Mouse (Mus musculus) layer of hippocampus, adult 2 months (tissue): ENCODE results near the gene Chchd6. TPM values are rescaled to one million over a fixed set of nuclear protein-coding genes. Genes with fewer than 3 reads are reported as not detected.

Source experiments
- DNase-seq, 2 experiments: peaks; one replicate each; pipeline ENCODE4 v3.0.0; 2022; ENCODE audit warnings: low spot score in 2 of 2
- H3K27ac ChIP-seq: fragments of 200-600 bp; 2 replicates; pipeline ENCODE4 v1.8.1; 2022
- H3K4me3 ChIP-seq: fragments of 200-600 bp; 2 replicates; pipeline ENCODE4 v1.8.1; 2022; ENCODE audit warnings: mild to moderate bottlenecking
- CTCF ChIP-seq: fragments of 200-600 bp; conservative IDR thresholded peaks from 2 replicates; pipeline ENCODE4 v1.8.1; 2022; ENCODE audit warnings: antibody characterized with exemption, mild to moderate bottlenecking, moderate library complexity
- total RNA-seq, 2 experiments: library from RNA; stranded (reverse); gene quantifications; 2 replicates each; pipeline ENCODE4 v1.2.3; 2021

Chchd6 gene
- total RNA-seq, 2 experiments from 2014 or later = 61.4 to 71.1 TPM

- DNase-seq = no peak
- H3K27ac ChIP-seq = no peak overlapping the region
Measured at GRCm38 (mm10) chr6:89448736-89449135, 146.7 kb downstream of the Chchd6 start.

GRCm38 (mm10) chr6:89440671-89441070 lies 154.8 kb downstream of the Chchd6 start:
- DNase-seq = no peak
- Histone ChIP-seq H3K27ac (no peak overlapping the region), H3K4me3 (no peak overlapping the region)
- TF ChIP-seq CTCF = no peak

More at GRCm38 (mm10) chr6:89448736-89449135, 146.7 kb downstream of the Chchd6 start:
- TF ChIP-seq CTCF = no peak
- no peak overlapping the region for H3K4me3 ChIP-seq

- no peak for DNase-seq
- no peak overlapping the region for H3K4me3 ChIP-seq
- no peak for TF ChIP-seq CTCF
- no peak overlapping the region for H3K27ac ChIP-seq
Measured at GRCm38 (mm10) chr6:89431920-89432482, 163.5 kb downstream of the Chchd6 start.

- no peak overlapping the region for H3K27ac ChIP-seq
- TF ChIP-seq CTCF = no peak
Measured at GRCm38 (mm10) chr6:89430749-89431148, 164.7 kb downstream of the Chchd6 start.

GRCm38 (mm10) chr6:89428661-89429375 lies 166.6 kb downstream of the Chchd6 start:
- no peak for DNase-seq
- H3K4me3 ChIP-seq = no peak overlapping the region
- TF ChIP-seq CTCF = no peak
- H3K27ac ChIP-seq = no peak overlapping the region

More at GRCm38 (mm10) chr6:89430749-89431148, 164.7 kb downstream of the Chchd6 start:
- DNase-seq = no peak
- no peak overlapping the region for H3K4me3 ChIP-seq

- H3K4me3 ChIP-seq = no peak overlapping the region
Measured at GRCm38 (mm10) chr6:89424461-89424860, 171.0 kb downstream of the Chchd6 start.

GRCm38 (mm10) chr6:89422621-89423020 lies 172.8 kb downstream of the Chchd6 start:
- TF ChIP-seq CTCF = no peak
- no peak overlapping the region for H3K27ac ChIP-seq
- H3K4me3 ChIP-seq = no peak overlapping the region
- no peak for DNase-seq

More at GRCm38 (mm10) chr6:89424461-89424860, 171.0 kb downstream of the Chchd6 start:
- TF ChIP-seq CTCF = no peak
- DNase-seq = no peak
- no peak overlapping the region for H3K27ac ChIP-seq

GRCm38 (mm10) chr6:89421922-89422321 lies 173.5 kb downstream of the Chchd6 start:
- H3K27ac ChIP-seq = no peak overlapping the region
- DNase-seq = no peak
- no peak for TF ChIP-seq CTCF
- H3K4me3 ChIP-seq = no peak overlapping the region

- DNase-seq = no peak
Measured at GRCm38 (mm10) chr6:89421503-89421902, 173.9 kb downstream of the Chchd6 start.

GRCm38 (mm10) chr6:89420756-89421155 lies 174.7 kb downstream of the Chchd6 start:
- no peak overlapping the region for H3K27ac ChIP-seq
- DNase-seq = no peak
- no peak for TF ChIP-seq CTCF
- H3K4me3 ChIP-seq = no peak overlapping the region

More at GRCm38 (mm10) chr6:89421503-89421902, 173.9 kb downstream of the Chchd6 start:
- Histone ChIP-seq H3K27ac (no peak overlapping the region), H3K4me3 (no peak overlapping the region)
- no peak for TF ChIP-seq CTCF

- DNase-seq = no peak
Measured at GRCm38 (mm10) chr6:89420110-89420509, 175.3 kb downstream of the Chchd6 start.

GRCm38 (mm10) chr6:89419066-89419815 lies 176.2 kb downstream of the Chchd6 start:
- no peak for TF ChIP-seq CTCF
- Histone ChIP-seq H3K27ac (no peak overlapping the region), H3K4me3 (no peak overlapping the region)
- no peak for DNase-seq

More at GRCm38 (mm10) chr6:89420110-89420509, 175.3 kb downstream of the Chchd6 start:
- H3K4me3 ChIP-seq = no peak overlapping the region
- no peak for TF ChIP-seq CTCF
- no peak overlapping the region for H3K27ac ChIP-seq

- peak; percentile 22 to 29 for DNase-seq
- no peak overlapping the region for H3K4me3 ChIP-seq
- no peak for TF ChIP-seq CTCF
- H3K27ac ChIP-seq = no peak overlapping the region
Measured at GRCm38 (mm10) chr6:89416030-89416595, 179.3 kb downstream of the Chchd6 start.
